Mouse (Mus musculus) bone marrow macrophage, adult 2 months (primary cell): ENCODE data around the gene Setd3.
"Not testable (repeated sequence)": the region's sequence is repeated elsewhere in the genome, so short reads cannot be mapped to it uniquely, and the experiment has no call there.

ENCODE experiments used
- CTCF ChIP-seq: IDR thresholded peaks from 2 replicates; pipeline ENCODE4 v1.5.1; 2012; ENCODE audit warnings: low read depth, mild to moderate bottlenecking, low read length, moderate library complexity
- POLR2A ChIP-seq: IDR thresholded peaks from 2 replicates; pipeline ENCODE4 v1.6.1; 2012; ENCODE audit warnings: mild to moderate bottlenecking, low read depth, low read length, borderline replicate concordance

- not testable (repeated sequence) for TF ChIP-seq CTCF, POLR2A
These were observed 70.5 kb downstream of the Setd3 start for GRCm38 (mm10) chr12:108108591-108108990.
